Mouse (Mus musculus): ENCODE results near the gene Rnls. TPM values are rescaled to one million over a fixed set of nuclear protein-coding genes. Genes with fewer than 3 reads are reported as not detected.

Gene Rnls
- total and polyA plus RNA-seq, 3 experiments, result not detected

GRCm38 (mm10) chr19:33158234-33158633, 233.9 kb downstream of the Rnls start:
- ATAC-seq (ENCODE audit: extremely low read depth, insufficient number of reproducible peaks, low FRiP score, poor library complexity, severe bottlenecking), result no peak
- H3K4me3 ChIP-seq (ENCODE audit: low read depth, low read length), result no peak overlapping the region
- TF ChIP-seq CTCF (IDR thresholded peaks at IDR 0.05; ENCODE audit: low read depth, low read length) (no peak), POLR2AphosphoS5 (IDR thresholded peaks at IDR 0.05; ENCODE audit: insufficient replicate concordance, low read depth, low read length) (no peak), TAL1 (conservative IDR thresholded peaks at IDR 0.05; ENCODE audit: low read depth, low read length) (no peak), GATA2 (IDR thresholded peaks at IDR 0.05; ENCODE audit: borderline replicate concordance, low read depth, low read length) (no peak), GATA1 (IDR thresholded peaks at IDR 0.05; ENCODE audit: borderline replicate concordance, low read length) (no peak)
- no peak for DNase-seq (ENCODE audit: low spot score)
- H3K9me3 ChIP-seq (replicated peaks), result no peaks in the 10 kb centered on the region
- peaks cover 13% of the 10 kb centered on the region; the same call in 1 of the 2 replicates for H3K27me3 ChIP-seq (ENCODE audit: insufficient read depth, low read length)
- H3K4me1 ChIP-seq (ENCODE audit: insufficient read depth, low read depth, low read length), result no peaks in the 10 kb centered on the region
- H3K36me3 ChIP-seq (replicated peaks), result no peaks in the 10 kb centered on the region

- no peak overlapping the region for H3K4me3 ChIP-seq (ENCODE audit: low read depth, low read length)
- ATAC-seq (ENCODE audit: extremely low read depth, insufficient number of reproducible peaks, low FRiP score, poor library complexity, severe bottlenecking), result no peak
These were observed 243.7 kb downstream of the Rnls start for GRCm38 (mm10) chr19:33148411-33148810.

GRCm38 (mm10) chr19:33143198-33143597, 248.9 kb downstream of the Rnls start:
- no peaks in the 10 kb centered on the region for H3K36me3 ChIP-seq (replicated peaks)
- DNase-seq (ENCODE audit: low spot score) (no peak), ATAC-seq (ENCODE audit: extremely low read depth, insufficient number of reproducible peaks, low FRiP score, poor library complexity, severe bottlenecking) (no peak)

More at GRCm38 (mm10) chr19:33148411-33148810, 243.7 kb downstream of the Rnls start:
- Histone ChIP-seq H3K36me3 (replicated peaks) (no peaks in the 10 kb centered on the region), H3K27me3 (ENCODE audit: insufficient read depth, low read length) (peaks cover 15% of the 10 kb centered on the region), H3K9me3 (replicated peaks) (no peaks in the 10 kb centered on the region), H3K4me1 (ENCODE audit: insufficient read depth, low read depth, low read length) (no peaks in the 10 kb centered on the region)
- TF ChIP-seq CTCF (IDR thresholded peaks at IDR 0.05; ENCODE audit: low read depth, low read length), result no peak
- no peak for TF ChIP-seq TAL1 (conservative IDR thresholded peaks at IDR 0.05; ENCODE audit: low read depth, low read length)
- DNase-seq (ENCODE audit: low spot score), result no peak

GRCm38 (mm10) chr19:33137316-33137715, 254.8 kb downstream of the Rnls start:
- Histone ChIP-seq H3K36me3 (replicated peaks) (no peaks in the 10 kb centered on the region), H3K27me3 (ENCODE audit: insufficient read depth, low read length) (peaks cover 10% of the 10 kb centered on the region; the same call in 1 of the 2 replicates), H3K4me1 (ENCODE audit: insufficient read depth, low read depth, low read length) (no peaks in the 10 kb centered on the region), H3K4me3 (ENCODE audit: low read depth, low read length) (no peak overlapping the region), H3K9me3 (replicated peaks) (no peaks in the 10 kb centered on the region)
- TF ChIP-seq TAL1 (conservative IDR thresholded peaks at IDR 0.05; ENCODE audit: low read depth, low read length) (no peak), GATA1 (IDR thresholded peaks at IDR 0.05; ENCODE audit: borderline replicate concordance, low read length) (no peak), CTCF (IDR thresholded peaks at IDR 0.05; ENCODE audit: low read depth, low read length) (no peak), POLR2AphosphoS5 (IDR thresholded peaks at IDR 0.05; ENCODE audit: insufficient replicate concordance, low read depth, low read length) (no peak), GATA2 (IDR thresholded peaks at IDR 0.05; ENCODE audit: borderline replicate concordance, low read depth, low read length) (no peak)
- ATAC-seq (ENCODE audit: extremely low read depth, insufficient number of reproducible peaks, low FRiP score, poor library complexity, severe bottlenecking), result no peak
- no peak for DNase-seq (ENCODE audit: low spot score)

More at GRCm38 (mm10) chr19:33143198-33143597, 248.9 kb downstream of the Rnls start:
- no peaks in the 10 kb centered on the region for H3K9me3 ChIP-seq (replicated peaks)
- no peak overlapping the region for H3K4me3 ChIP-seq (ENCODE audit: low read depth, low read length)
- no peak for TF ChIP-seq GATA1 (IDR thresholded peaks at IDR 0.05; ENCODE audit: borderline replicate concordance, low read length)
- no peak for TF ChIP-seq TAL1 (conservative IDR thresholded peaks at IDR 0.05; ENCODE audit: low read depth, low read length)
- no peak for TF ChIP-seq POLR2AphosphoS5 (IDR thresholded peaks at IDR 0.05; ENCODE audit: insufficient replicate concordance, low read depth, low read length)
- no peak for TF ChIP-seq CTCF (IDR thresholded peaks at IDR 0.05; ENCODE audit: low read depth, low read length)
- no peak for TF ChIP-seq GATA2 (IDR thresholded peaks at IDR 0.05; ENCODE audit: borderline replicate concordance, low read depth, low read length)
- no peaks in the 10 kb centered on the region for H3K4me1 ChIP-seq (ENCODE audit: insufficient read depth, low read depth, low read length)
- H3K27me3 ChIP-seq (ENCODE audit: insufficient read depth, low read length), result peaks cover 18% of the 10 kb centered on the region

- TF ChIP-seq CTCF (IDR thresholded peaks at IDR 0.05; ENCODE audit: low read depth, low read length), result no peak
- TF ChIP-seq TAL1 (conservative IDR thresholded peaks at IDR 0.05; ENCODE audit: low read depth, low read length), result no peak
- TF ChIP-seq GATA2 (IDR thresholded peaks at IDR 0.05; ENCODE audit: borderline replicate concordance, low read depth, low read length), result no peak
- TF ChIP-seq POLR2AphosphoS5 (IDR thresholded peaks at IDR 0.05; ENCODE audit: insufficient replicate concordance, low read depth, low read length), result no peak
- TF ChIP-seq GATA1 (IDR thresholded peaks at IDR 0.05; ENCODE audit: borderline replicate concordance, low read length), result no peak
- no peak for ATAC-seq (ENCODE audit: extremely low read depth, insufficient number of reproducible peaks, low FRiP score, poor library complexity, severe bottlenecking)
- Histone ChIP-seq H3K9me3 (replicated peaks) (no peaks in the 10 kb centered on the region), H3K4me3 (ENCODE audit: low read depth, low read length) (no peak overlapping the region), H3K4me1 (ENCODE audit: insufficient read depth, low read depth, low read length) (peaks cover 4% of the 10 kb centered on the region; the same call in 1 of the 2 replicates), H3K36me3 (replicated peaks) (no peaks in the 10 kb centered on the region), H3K27me3 (ENCODE audit: insufficient read depth, low read length) (0 out of 2 replicates have a peak, but pooled peaks cover 3% of the 10 kb centered on the region)
- DNase-seq (ENCODE audit: low spot score), result no peak
These were observed 269.4 kb downstream of the Rnls start for GRCm38 (mm10) chr19:33122611-33123226.

GRCm38 (mm10) chr19:33119947-33120346, 272.1 kb downstream of the Rnls start:
- H3K4me1 ChIP-seq (ENCODE audit: insufficient read depth, low read depth, low read length), result peaks cover 4% of the 10 kb centered on the region; the same call in 1 of the 2 replicates
- no peak for TF ChIP-seq CTCF (IDR thresholded peaks at IDR 0.05; ENCODE audit: low read depth, low read length)
- no peaks in the 10 kb centered on the region for H3K9me3 ChIP-seq (replicated peaks)
- H3K36me3 ChIP-seq (replicated peaks), result no peaks in the 10 kb centered on the region
- H3K4me3 ChIP-seq (ENCODE audit: low read depth, low read length), result no peak overlapping the region
- 0 out of 2 replicates have a peak, but pooled peaks cover 3% of the 10 kb centered on the region for H3K27me3 ChIP-seq (ENCODE audit: insufficient read depth, low read length)
- DNase-seq (ENCODE audit: low spot score) (no peak), ATAC-seq (ENCODE audit: extremely low read depth, insufficient number of reproducible peaks, low FRiP score, poor library complexity, severe bottlenecking) (no peak)
